Mouse (Mus musculus): ENCODE results near the gene Prlr. TPM values are rescaled to one million over a fixed set of nuclear protein-coding genes. Genes with fewer than 3 reads are reported as not detected.

Prlr gene
- polyA plus RNA-seq, 1 experiment from 2014 or later: 13.1 TPM

DNA sequence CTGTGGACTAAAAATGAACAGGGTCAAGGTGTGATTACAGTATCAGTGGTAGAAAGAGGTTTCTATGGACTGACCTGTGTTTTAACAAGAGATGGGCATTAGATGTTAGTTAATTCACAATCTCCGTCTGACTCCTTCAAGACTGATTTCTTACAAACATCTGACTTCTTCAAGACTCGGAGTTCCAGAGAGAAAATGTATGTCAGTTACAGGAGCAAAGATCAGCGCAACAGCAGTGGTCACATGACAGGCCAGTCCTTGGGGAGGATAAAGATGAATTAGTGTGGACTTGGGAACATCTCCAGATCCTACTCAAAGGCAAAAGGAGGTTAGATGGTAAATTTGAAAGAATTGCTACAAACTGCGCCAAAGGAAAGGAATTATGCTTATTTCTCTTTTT, 39.2 kb downstream of the Prlr start:
- WGBS (ENCODE audit: insufficient replicate concordance): 71% methylated on average over 4 of the region's 4 CpGs
- Histone ChIP-seq H3K4me1 (ENCODE audit: insufficient read depth) (no peaks in the 10 kb centered on the region; the same call in 1 of the 2 replicates), H3K27me3 (ENCODE audit: insufficient read depth, low read length) (no peaks in the 10 kb centered on the region), H3K4me2 (ENCODE audit: low read depth, low read length) (no peak overlapping the region), H3K36me3 (replicated peaks; ENCODE audit: insufficient read depth, low read length) (no peaks in the 10 kb centered on the region), H3K27ac (ENCODE audit: low read depth) (no peak overlapping the region), H3K9me3 (ENCODE audit: low read length) (no peaks in the 10 kb centered on the region), H3K4me3 (ENCODE audit: low read depth, low read length) (no peak overlapping the region), H3K9ac (replicated peaks) (no peak overlapping the region)
- ATAC-seq (no peak), DNase-seq (no peak)
- TF ChIP-seq CTCF (IDR thresholded peaks at IDR 0.05; ENCODE audit: low read depth) (no peak), EP300 (IDR thresholded peaks at IDR 0.05; ENCODE audit: low read depth) (no peak)

DNA sequence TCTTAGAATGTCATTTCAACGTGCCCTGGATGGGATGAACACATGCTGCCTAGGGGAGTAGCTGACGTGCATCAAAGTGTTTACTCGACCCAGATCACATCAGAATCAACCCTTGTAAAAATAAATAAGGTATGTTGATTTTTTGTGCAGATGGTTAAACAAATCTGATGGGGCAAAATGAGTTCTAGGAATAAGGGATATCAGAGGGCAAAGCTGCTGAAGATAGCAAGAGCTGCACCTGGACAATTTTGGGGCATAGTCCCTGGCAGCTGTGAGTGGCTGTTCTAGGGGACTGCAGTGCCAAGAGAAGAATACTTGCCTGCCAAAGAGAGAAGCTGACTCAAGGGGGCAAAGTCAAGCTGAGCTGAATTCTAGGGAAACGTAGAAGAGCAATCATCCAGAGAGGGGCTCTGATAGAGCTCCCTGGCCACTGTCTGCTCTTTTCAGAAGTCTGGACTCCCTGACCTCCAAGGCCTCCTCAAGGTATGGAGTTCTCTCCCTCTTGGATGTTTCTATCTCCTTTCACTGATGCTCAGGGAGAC, 46.6 kb downstream of the Prlr start:
- 52% methylated on average over 4 of the region's 4 CpGs for WGBS (ENCODE audit: insufficient replicate concordance)
- ATAC-seq (peak; percentile 54), DNase-seq (no peak)
- Histone ChIP-seq H3K4me1 (ENCODE audit: insufficient read depth) (no peaks in the 10 kb centered on the region; the same call in 1 of the 2 replicates), H3K4me3 (ENCODE audit: low read depth, low read length) (peak overlapping the region; percentile 15), H3K9ac (replicated peaks) (no peak overlapping the region), H3K27ac (ENCODE audit: low read depth) (peak overlapping the region; percentile 55), H3K4me2 (ENCODE audit: low read depth, low read length) (peak overlapping the region; percentile 59), H3K27me3 (ENCODE audit: insufficient read depth, low read length) (no peaks in the 10 kb centered on the region), H3K9me3 (ENCODE audit: low read length) (no peaks in the 10 kb centered on the region), H3K36me3 (replicated peaks; ENCODE audit: insufficient read depth, low read length) (no peaks in the 10 kb centered on the region)
- TF ChIP-seq EP300 (IDR thresholded peaks at IDR 0.05; ENCODE audit: low read depth) (no peak), CTCF (IDR thresholded peaks at IDR 0.05; ENCODE audit: low read depth) (no peak)

DNA sequence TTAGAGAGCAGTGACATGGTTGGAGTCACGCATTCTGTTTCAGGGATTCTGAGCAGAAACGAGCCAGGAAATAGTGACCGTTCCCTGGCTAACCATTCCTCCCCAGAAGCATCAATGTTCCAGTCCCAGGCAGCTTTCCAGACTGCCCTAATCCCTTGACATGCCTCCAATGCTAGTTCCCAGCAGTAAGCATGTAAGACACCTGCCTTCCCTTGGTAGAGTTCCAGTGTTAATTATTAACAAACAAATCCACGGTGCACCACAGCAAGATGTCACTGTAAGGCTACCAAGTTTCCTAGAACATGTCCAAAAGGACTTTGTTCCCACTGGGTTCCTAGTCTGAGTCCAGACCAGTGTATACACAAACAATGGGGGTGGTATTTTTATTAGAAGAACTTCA, 48.7 kb downstream of the Prlr start:
- peaks cover 3% of the 10 kb centered on the region; the same call in 1 of the 2 replicates for H3K4me1 ChIP-seq (ENCODE audit: insufficient read depth)
- ATAC-seq: peak; percentile 51

DNA sequence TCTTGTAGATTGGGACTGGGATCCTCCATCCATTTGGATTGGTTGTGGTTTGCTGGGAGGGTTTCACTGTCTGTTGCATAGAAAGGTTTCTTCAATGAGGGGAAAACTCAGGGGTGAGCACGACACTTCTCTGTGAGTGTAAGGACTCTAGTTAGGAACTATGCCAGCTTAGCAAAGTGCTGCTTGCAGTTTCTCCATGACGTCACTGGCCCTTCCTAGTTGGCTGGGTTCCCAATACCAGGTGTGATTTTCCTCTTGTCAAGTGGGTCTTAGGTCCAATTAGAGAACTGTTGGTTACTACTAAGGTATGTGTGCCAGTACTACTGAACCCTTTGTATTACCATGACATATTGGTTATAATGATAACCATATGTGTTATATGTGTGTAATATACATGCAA, 51.6 kb downstream of the Prlr start:
- TF ChIP-seq EP300 (IDR thresholded peaks at IDR 0.05; ENCODE audit: low read depth) (no peak), CTCF (IDR thresholded peaks at IDR 0.05; ENCODE audit: low read depth) (no peak)
- DNase-seq (no peak), ATAC-seq (no peak)
- Histone ChIP-seq H3K27ac (ENCODE audit: low read depth) (no peak overlapping the region), H3K27me3 (ENCODE audit: insufficient read depth, low read length) (no peaks in the 10 kb centered on the region), H3K36me3 (replicated peaks; ENCODE audit: insufficient read depth, low read length) (no peaks in the 10 kb centered on the region), H3K9ac (replicated peaks) (no peak overlapping the region), H3K9me3 (ENCODE audit: low read length) (no peaks in the 10 kb centered on the region), H3K4me2 (ENCODE audit: low read depth, low read length) (no peak overlapping the region), H3K4me3 (ENCODE audit: low read depth, low read length) (no peak overlapping the region), H3K4me1 (ENCODE audit: insufficient read depth) (peaks cover 3% of the 10 kb centered on the region; the same call in 1 of the 2 replicates)
- 61% methylated on average over 2 of the region's 2 CpGs for WGBS (ENCODE audit: insufficient replicate concordance)

More for the DNA sequence above, 48.7 kb downstream of the Prlr start:
- no peak for DNase-seq
- WGBS (ENCODE audit: insufficient replicate concordance): 68% methylated on average over 4 of the region's 4 CpGs
- no peak for TF ChIP-seq CTCF (IDR thresholded peaks at IDR 0.05; ENCODE audit: low read depth)
- TF ChIP-seq EP300 (IDR thresholded peaks at IDR 0.05; ENCODE audit: low read depth): no peak
- no peaks in the 10 kb centered on the region for H3K27me3 ChIP-seq (ENCODE audit: insufficient read depth, low read length)
- peak overlapping the region; percentile 19; the same call in 1 of the 2 replicates for H3K4me2 ChIP-seq (ENCODE audit: low read depth, low read length)
- no peaks in the 10 kb centered on the region for H3K9me3 ChIP-seq (ENCODE audit: low read length)
- H3K27ac ChIP-seq (ENCODE audit: low read depth): no peak overlapping the region
- no peak overlapping the region for H3K9ac ChIP-seq (replicated peaks)
- H3K36me3 ChIP-seq (replicated peaks; ENCODE audit: insufficient read depth, low read length): no peaks in the 10 kb centered on the region
- no peak overlapping the region for H3K4me3 ChIP-seq (ENCODE audit: low read depth, low read length)

DNA sequence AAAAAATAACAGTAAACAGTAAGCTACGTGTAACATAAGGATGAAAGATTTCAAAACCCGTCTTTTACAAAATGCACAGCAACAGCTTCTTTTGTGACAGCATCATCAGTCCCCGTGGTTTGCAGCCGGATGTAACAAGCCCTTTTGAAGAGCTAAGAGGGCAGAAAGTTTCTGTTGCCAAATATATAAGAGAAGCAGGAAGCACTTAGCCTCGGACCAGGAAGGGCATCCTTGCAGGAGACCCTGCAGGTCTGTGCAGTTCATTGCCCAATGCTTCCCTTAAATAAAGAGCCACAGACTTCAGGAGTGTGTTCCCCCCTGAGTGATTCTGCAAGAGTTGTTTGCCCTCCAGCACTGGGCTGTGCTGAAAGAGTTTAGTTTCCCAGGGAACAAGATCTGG, 58.9 kb downstream of the Prlr start:
- Histone ChIP-seq H3K4me3 (ENCODE audit: low read depth, low read length) (no peak overlapping the region), H3K27me3 (ENCODE audit: insufficient read depth, low read length) (no peaks in the 10 kb centered on the region), H3K9me3 (ENCODE audit: low read length) (no peaks in the 10 kb centered on the region), H3K9ac (replicated peaks) (no peak overlapping the region), H3K4me1 (ENCODE audit: insufficient read depth) (peaks cover 3% of the 10 kb centered on the region; the same call in 1 of the 2 replicates), H3K27ac (ENCODE audit: low read depth) (no peak overlapping the region), H3K36me3 (replicated peaks; ENCODE audit: insufficient read depth, low read length) (no peaks in the 10 kb centered on the region), H3K4me2 (ENCODE audit: low read depth, low read length) (no peak overlapping the region)
- WGBS (ENCODE audit: insufficient replicate concordance): 35% methylated on average over 5 of the region's 5 CpGs
- no peak for TF ChIP-seq CTCF (IDR thresholded peaks at IDR 0.05; ENCODE audit: low read depth)
- no peak for TF ChIP-seq EP300 (IDR thresholded peaks at IDR 0.05; ENCODE audit: low read depth)
- DNase-seq (no peak), ATAC-seq (no peak)

DNA sequence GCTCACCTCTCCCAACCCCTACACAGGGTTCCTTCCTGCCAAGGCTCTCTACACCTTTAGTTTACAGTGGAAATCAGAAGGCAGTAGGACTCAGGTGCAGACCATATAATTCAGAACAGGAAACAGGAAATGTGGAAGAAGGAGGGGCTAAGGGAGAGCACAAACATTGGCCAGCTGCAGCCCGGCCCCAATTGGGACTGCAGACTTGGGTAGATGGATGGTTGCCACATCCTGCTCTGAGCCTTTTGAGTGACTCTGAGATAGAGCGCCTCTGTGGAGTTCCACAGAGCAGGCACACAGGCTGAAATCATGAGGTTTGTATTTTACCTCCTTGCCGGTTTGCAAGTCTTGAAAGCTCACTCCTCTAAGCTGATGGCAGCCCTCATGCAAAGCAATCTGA, 59.8 kb downstream of the Prlr start:
- Histone ChIP-seq H3K36me3 (replicated peaks; ENCODE audit: insufficient read depth, low read length) (no peaks in the 10 kb centered on the region), H3K9ac (replicated peaks) (no peak overlapping the region), H3K27ac (ENCODE audit: low read depth) (no peak overlapping the region), H3K4me1 (ENCODE audit: insufficient read depth) (peaks cover 3% of the 10 kb centered on the region; the same call in 1 of the 2 replicates), H3K27me3 (ENCODE audit: insufficient read depth, low read length) (no peaks in the 10 kb centered on the region), H3K4me2 (ENCODE audit: low read depth, low read length) (no peak overlapping the region), H3K4me3 (ENCODE audit: low read depth, low read length) (no peak overlapping the region), H3K9me3 (ENCODE audit: low read length) (no peaks in the 10 kb centered on the region)
- DNase-seq: no peak
- ATAC-seq: no peak; the same call in 1 of the 2 replicates
- WGBS (ENCODE audit: insufficient replicate concordance): 58% methylated on average over 3 of the region's 3 CpGs
- no peak for TF ChIP-seq EP300 (IDR thresholded peaks at IDR 0.05; ENCODE audit: low read depth)
- no peak for TF ChIP-seq CTCF (IDR thresholded peaks at IDR 0.05; ENCODE audit: low read depth)

All from liver, postnatal 0 days (tissue).